Mouse (Mus musculus): ENCODE results near the gene Gm11214.

DNA sequence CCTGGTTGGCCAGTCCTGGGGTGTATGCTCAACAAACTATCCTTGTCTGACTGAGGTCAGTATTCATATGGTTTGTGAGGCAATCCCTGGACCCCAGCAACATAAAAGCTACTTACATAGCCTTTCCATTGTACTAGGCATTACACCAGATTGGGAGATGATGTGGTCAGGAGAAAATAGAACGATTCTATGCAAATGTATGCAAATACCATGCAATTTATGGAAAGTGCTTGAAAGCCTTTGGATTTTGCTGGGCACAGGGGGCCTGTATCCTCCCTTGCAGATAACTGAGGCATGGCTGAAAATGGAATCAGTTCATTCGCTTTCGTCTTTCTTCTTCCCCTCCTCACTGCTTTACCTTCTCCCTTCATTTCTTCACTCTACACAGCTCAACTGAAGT lies 18.4 kb upstream of the Gm11214 start:
- TF ChIP-seq POLR2A (IDR thresholded peaks at IDR 0.05; ENCODE audit: borderline replicate concordance, extremely low read depth, low read depth, low read length), result no peak
- no peak for TF ChIP-seq CTCF (IDR thresholded peaks at IDR 0.05; ENCODE audit: insufficient read depth, low read length)

All from lung, adult 2 months (tissue).